Mouse (Mus musculus) embryonic facial prominence, embryonic 15.5 days (tissue): ENCODE measurements around the gene Slc12a3. TPM values are rescaled to one million over a fixed set of nuclear protein-coding genes. Genes with fewer than 3 reads are reported as not detected.
A peak's percentile ranks its signal among the peaks of the same experiment; 100 is the strongest.

ENCODE experiments used
- ATAC-seq: fragments of 200-750 bp; cut with Nextera tagmentation; 2 replicates; pipeline ENCODE4 v1.8.0; 2017; ENCODE audit warnings: low read depth, moderate TSS enrichment; ENCODE audit not compliant: insufficient number of reproducible peaks, low FRiP score, low TSS enrichment
- H3K27ac ChIP-seq: fragments of 300-500 bp; sonication (generic); replicated peaks from 2 replicates; pipeline ENCODE4 v1.5.1; 2015; ENCODE audit warnings: mild to moderate bottlenecking, inconsistent platforms
- H3K27me3 ChIP-seq: fragments of 300-500 bp; sonication (generic); 2 replicates; pipeline ENCODE4 v1.6.1; 2015; ENCODE audit warnings: inconsistent platforms
- H3K36me3 ChIP-seq: fragments of 300-500 bp; sonication (generic); 2 replicates; pipeline ENCODE4 v1.6.1; 2015; ENCODE audit warnings: mild to moderate bottlenecking, inconsistent platforms
- H3K4me1 ChIP-seq: fragments of 300-500 bp; sonication (generic); 2 replicates; pipeline ENCODE4 v1.6.1; 2015; ENCODE audit warnings: inconsistent platforms
- H3K4me2 ChIP-seq: fragments of 300-500 bp; sonication (generic); replicated peaks from 2 replicates; pipeline ENCODE4 v1.6.1; 2015; ENCODE audit warnings: mild to moderate bottlenecking, inconsistent platforms
- H3K4me3 ChIP-seq: fragments of 300-500 bp; sonication (generic); replicated peaks from 2 replicates; pipeline ENCODE4 v1.5.1; 2015; ENCODE audit warnings: mild to moderate bottlenecking, inconsistent platforms
- H3K9ac ChIP-seq: fragments of 300-500 bp; sonication (generic); 2 replicates; pipeline ENCODE4 v1.6.1; 2015; ENCODE audit warnings: inconsistent platforms
- H3K9me3 ChIP-seq: fragments of 300-500 bp; sonication (generic); replicated peaks from 2 replicates; pipeline ENCODE4 v1.6.1; 2016; ENCODE audit warnings: inconsistent platforms
- WGBS: fragments of 180-500 bp; shearing (Covaris S2); methylation state at CpG from one replicate; pipeline ENCODE4 v1.1.7; 2015; 5-methylcytosine and 5-hydroxymethylcytosine counted together
- polyA plus RNA-seq: library from polyadenylated mRNA; unstranded; fragments of >200 nt; fragmentation: Nextera tagmentation; extraction: Ambion mirVana; gene quantifications from 2 replicates; pipeline ENCODE4 v1.2.1, GENCODE M21; 2015

The Slc12a3 gene
- polyA plus RNA-seq, 1 experiment from 2014 or later, result 0.23 TPM

DNA sequence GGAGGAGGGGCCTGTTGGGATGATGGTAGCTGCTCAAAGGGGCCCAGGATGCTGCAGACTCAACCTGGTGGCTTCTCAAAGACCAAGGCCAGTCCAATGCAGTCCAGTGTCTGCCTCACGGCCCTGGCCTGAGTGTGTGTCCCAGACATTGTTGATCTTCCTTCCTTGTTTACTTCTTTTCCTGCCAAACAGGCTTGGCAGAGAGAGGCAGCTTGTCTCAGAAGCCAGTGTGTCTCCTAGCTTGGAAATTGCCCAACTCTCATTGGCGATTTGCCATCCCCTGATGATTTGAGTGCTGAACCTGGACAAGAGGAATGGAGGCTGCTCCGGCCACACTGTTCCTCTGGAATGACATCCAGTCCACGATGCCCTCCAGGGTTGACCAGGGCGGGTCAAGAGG, 29.5 kb downstream of the Slc12a3 start:
- H3K4me3 ChIP-seq, result no peak overlapping the region
- H3K36me3 ChIP-seq, result no peaks in the 10 kb centered on the region
- H3K27me3 ChIP-seq, result no peaks in the 10 kb centered on the region
- peaks cover 9% of the 10 kb centered on the region; the same call in 1 of the 2 replicates for H3K4me1 ChIP-seq
- 70% methylated on average over 5 of the region's 5 CpGs for WGBS
- no peaks in the 10 kb centered on the region for H3K9me3 ChIP-seq
- H3K27ac ChIP-seq, result no peak overlapping the region
- ATAC-seq, result no peak
- no peak overlapping the region for H3K9ac ChIP-seq
- no peak overlapping the region for H3K4me2 ChIP-seq

GRCm38 (mm10) chr8:94361774-94362431, 32.9 kb downstream of the Slc12a3 start:
- Histone ChIP-seq H3K4me2 (no peak overlapping the region), H3K4me1 (peaks cover 9% of the 10 kb centered on the region; the same call in 1 of the 2 replicates), H3K27me3 (no peaks in the 10 kb centered on the region), H3K4me3 (no peak overlapping the region), H3K9me3 (no peaks in the 10 kb centered on the region), H3K9ac (no peak overlapping the region), H3K27ac (no peak overlapping the region), H3K36me3 (no peaks in the 10 kb centered on the region)
- 78% methylated on average over 6 of the region's 6 CpGs for WGBS
- no peak for ATAC-seq

GRCm38 (mm10) chr8:94362607-94363239, 33.7 kb downstream of the Slc12a3 start:
- Histone ChIP-seq H3K27me3 (no peaks in the 10 kb centered on the region), H3K4me1 (peaks cover 9% of the 10 kb centered on the region; the same call in 1 of the 2 replicates), H3K9me3 (no peaks in the 10 kb centered on the region), H3K9ac (no peak overlapping the region), H3K27ac (peak overlapping the region; percentile 58; the same call in 1 of the 2 replicates), H3K4me3 (no peak overlapping the region), H3K36me3 (no peaks in the 10 kb centered on the region), H3K4me2 (no peak overlapping the region)
- 66% methylated on average over 7 of the region's 7 CpGs for WGBS
- ATAC-seq, result no peak

DNA sequence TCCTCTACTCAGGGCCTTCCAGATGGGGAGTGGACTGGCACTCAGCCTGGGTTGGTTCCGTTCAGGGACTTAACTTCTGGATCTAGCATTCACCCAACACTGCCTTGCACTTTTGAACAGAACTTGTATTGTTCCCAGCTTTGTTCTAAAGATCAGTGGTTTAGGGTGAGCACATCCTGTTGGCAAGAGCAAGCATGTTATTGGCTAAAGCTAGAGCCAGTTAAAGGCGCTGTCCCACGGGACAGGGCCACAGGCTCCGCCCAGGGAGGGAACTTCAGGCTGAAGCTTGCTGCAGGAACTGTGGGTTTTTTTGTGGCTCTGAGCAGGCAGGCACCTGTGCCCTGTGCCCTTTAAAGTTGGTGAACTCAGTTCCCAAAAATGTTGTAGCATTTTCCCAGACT, 34.3 kb downstream of the Slc12a3 start:
- peak overlapping the region; percentile 58; the same call in 1 of the 2 replicates for H3K27ac ChIP-seq
- peak; percentile 32; the same call in 1 of the 2 replicates for ATAC-seq

DNA sequence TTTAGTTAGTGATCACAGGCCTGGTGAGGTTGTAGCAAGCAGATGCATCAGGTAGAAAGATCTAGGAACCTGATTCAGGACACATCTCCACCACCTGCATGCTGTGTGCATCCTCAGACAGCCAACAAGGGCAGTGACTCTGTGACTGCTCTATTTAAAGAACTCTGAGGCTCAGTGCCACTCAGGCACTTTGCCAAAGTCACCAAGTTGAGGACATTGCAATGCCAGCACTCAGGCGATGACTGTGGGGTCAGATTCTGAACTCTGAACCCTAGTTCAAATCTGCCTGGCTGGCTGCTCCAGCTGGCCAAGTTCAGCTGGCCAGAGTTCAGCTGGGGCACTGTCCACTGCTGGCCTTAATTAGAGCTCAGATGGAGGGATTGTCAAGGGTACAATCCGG, 34.9 kb downstream of the Slc12a3 start:
- Histone ChIP-seq H3K9ac (no peak overlapping the region), H3K4me1 (peaks cover 2% of the 10 kb centered on the region; the same call in 1 of the 2 replicates), H3K4me2 (no peak overlapping the region), H3K4me3 (no peak overlapping the region), H3K27me3 (no peaks in the 10 kb centered on the region), H3K9me3 (no peaks in the 10 kb centered on the region), H3K27ac (no peak overlapping the region), H3K36me3 (no peaks in the 10 kb centered on the region)
- no peak for ATAC-seq
- 71% methylated on average over 2 of the region's 2 CpGs for whole genome bisulfite sequencing

More for the DNA sequence above, 34.3 kb downstream of the Slc12a3 start:
- no peak overlapping the region for H3K4me3 ChIP-seq
- WGBS, result 35% methylated on average over 4 of the region's 4 CpGs
- H3K4me1 ChIP-seq, result peaks cover 9% of the 10 kb centered on the region; the same call in 1 of the 2 replicates
- no peaks in the 10 kb centered on the region for H3K27me3 ChIP-seq
- H3K36me3 ChIP-seq, result no peaks in the 10 kb centered on the region
- no peak overlapping the region for H3K4me2 ChIP-seq
- no peak overlapping the region for H3K9ac ChIP-seq
- no peaks in the 10 kb centered on the region for H3K9me3 ChIP-seq

DNA sequence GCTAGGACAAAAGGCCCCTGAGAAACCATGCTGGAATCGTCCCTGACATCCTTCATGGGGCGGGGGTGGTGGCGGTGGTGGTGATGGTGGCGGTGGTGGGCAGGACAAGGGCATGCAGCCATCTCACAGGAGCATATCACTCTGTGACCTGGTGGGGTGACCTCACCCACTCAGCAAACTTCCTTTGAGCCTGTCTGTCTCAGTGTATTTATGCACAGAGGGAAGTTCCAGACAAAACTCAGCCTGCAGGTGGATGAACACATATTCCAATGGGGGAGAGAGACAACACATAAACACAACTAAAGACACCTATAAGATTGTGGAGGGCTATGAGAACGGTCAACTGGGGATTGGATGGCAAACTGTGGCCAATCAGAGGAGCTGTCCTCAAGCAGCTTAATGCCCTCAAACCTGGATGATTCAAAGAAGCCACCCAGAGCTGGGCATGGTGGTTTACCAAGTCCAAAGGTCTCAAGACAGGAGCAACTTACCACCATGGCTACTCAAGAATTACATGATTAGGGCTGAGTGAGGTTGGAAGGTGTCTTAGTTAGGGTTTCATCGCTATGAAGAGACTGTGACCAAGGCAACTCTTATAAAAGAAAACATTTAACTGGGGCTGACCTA, 35.8 kb downstream of the Slc12a3 start:
- Histone ChIP-seq H3K9ac (no peak overlapping the region), H3K36me3 (no peaks in the 10 kb centered on the region), H3K27me3 (no peaks in the 10 kb centered on the region), H3K9me3 (no peaks in the 10 kb centered on the region), H3K4me3 (no peak overlapping the region), H3K27ac (no peak overlapping the region), H3K4me1 (no peaks in the 10 kb centered on the region; the same call in 1 of the 2 replicates), H3K4me2 (no peak overlapping the region)
- 88% methylated on average over 6 of the region's 6 CpGs for WGBS
- no peak for ATAC-seq

DNA sequence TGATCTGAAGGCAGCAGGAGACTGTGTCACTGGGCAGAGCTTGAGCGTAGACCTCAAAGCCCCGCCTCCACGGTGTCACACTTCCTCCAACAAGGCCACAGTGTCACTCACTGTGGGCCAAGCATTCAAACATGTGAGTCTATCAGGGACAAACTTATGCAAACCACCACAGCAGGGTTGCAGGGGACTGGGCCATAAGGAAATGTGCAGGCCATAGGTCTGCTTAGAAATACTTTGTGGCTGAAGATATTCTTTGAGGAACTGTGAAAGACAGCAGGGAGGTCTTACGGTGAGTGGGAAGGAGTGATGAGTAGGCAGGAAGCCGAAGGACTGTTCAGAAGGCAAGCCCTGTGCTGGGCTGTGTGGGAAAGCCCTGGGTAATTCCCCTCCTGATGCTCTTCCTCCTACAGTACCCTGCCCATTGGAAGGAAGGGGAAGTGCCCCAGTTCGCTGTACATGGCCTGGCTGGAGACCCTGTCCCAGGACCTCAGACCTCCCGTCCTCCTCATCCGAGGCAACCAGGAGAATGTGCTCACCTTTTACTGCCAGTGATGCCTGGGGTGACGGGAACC, 36.5 kb downstream of the Slc12a3 start:
- Histone ChIP-seq H3K27ac (no peak overlapping the region), H3K9ac (no peak overlapping the region)
- WGBS, result 80% methylated on average over 9 of the region's 9 CpGs

DNA sequence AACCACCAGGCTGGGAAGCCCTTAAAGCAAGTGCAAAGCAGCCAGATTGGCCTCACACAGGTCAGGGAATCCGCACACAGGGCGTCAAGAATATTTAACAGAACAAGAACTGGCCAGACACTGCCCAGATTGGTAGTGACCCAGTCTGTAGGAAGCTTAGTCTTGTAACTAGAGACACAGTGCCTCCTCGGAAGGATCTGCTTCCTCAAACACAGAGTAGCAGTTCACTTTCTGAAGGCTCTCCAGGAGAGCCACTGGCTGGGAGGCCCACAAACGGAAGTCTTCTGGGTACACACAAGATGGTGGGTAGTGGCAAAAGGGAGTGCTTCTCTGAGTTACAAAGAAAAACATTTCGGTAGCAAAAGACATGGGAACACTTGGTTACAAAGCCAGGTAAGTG, 41.8 kb downstream of the Slc12a3 start:
- H3K27me3 ChIP-seq, result no peaks in the 10 kb centered on the region
- H3K27ac ChIP-seq, result no peak overlapping the region
- H3K36me3 ChIP-seq, result no peaks in the 10 kb centered on the region
- H3K9ac ChIP-seq, result no peak overlapping the region
- H3K4me3 ChIP-seq, result no peak overlapping the region
- no peaks in the 10 kb centered on the region for H3K4me1 ChIP-seq
- ATAC-seq, result no peak
- WGBS, result 68% methylated on average over 5 of the region's 5 CpGs
- H3K4me2 ChIP-seq, result no peak overlapping the region
- H3K9me3 ChIP-seq, result no peaks in the 10 kb centered on the region

More for the DNA sequence above, 36.5 kb downstream of the Slc12a3 start:
- Histone ChIP-seq H3K9me3 (no peaks in the 10 kb centered on the region), H3K4me3 (no peak overlapping the region), H3K27me3 (no peaks in the 10 kb centered on the region), H3K4me1 (no peaks in the 10 kb centered on the region; the same call in 1 of the 2 replicates), H3K36me3 (no peaks in the 10 kb centered on the region), H3K4me2 (no peak overlapping the region)
- ATAC-seq, result no peak

DNA sequence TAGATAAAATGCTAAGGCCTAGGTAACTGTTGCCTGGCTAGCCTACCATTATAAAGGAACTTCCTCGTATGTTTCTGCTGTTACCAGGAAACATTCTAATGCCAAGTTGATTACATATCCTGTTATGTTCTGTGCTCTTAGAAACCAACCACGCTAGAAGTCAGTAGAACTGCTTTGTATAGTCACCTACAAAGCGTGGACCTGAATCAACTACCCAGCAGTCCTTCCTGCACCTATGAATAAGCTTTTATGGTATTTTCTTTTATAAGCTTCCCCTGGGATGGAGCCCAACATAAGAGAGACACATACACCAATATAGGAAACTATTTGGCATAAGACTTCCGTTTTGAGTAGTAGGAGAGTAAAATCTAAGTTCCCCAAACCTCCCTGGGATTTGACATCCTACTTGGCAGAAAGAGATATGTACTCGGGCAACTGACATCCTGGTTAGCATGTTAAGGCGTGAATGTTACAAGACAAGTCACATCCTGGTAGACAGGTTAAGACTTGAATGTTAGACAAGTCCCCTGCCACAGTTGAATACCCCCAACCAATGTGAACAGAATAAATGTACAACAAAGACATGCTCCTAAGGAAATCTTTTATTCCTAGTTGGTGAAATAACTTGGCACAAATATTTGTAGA, 44.1 kb downstream of the Slc12a3 start:
- Histone ChIP-seq H3K9me3 (no peaks in the 10 kb centered on the region), H3K4me2 (no peak overlapping the region), H3K9ac (no peak overlapping the region), H3K27ac (no peak overlapping the region), H3K27me3 (no peaks in the 10 kb centered on the region), H3K4me1 (no peaks in the 10 kb centered on the region), H3K36me3 (no peaks in the 10 kb centered on the region), H3K4me3 (no peak overlapping the region)
- ATAC-seq, result no peak
- WGBS, result 68% methylated on average over 6 of the region's 6 CpGs

- Histone ChIP-seq H3K4me1 (no peaks in the 10 kb centered on the region), H3K36me3 (no peaks in the 10 kb centered on the region), H3K4me2 (no peak overlapping the region), H3K27me3 (no peaks in the 10 kb centered on the region), H3K9me3 (no peaks in the 10 kb centered on the region), H3K9ac (no peak overlapping the region), H3K27ac (no peak overlapping the region), H3K4me3 (no peak overlapping the region)
- no peak for ATAC-seq
- 37% methylated on average over 3 of the region's 3 CpGs for WGBS
Observed at GRCm38 (mm10) chr8:94375551-94375991, 46.6 kb downstream of the Slc12a3 start.

- no peaks in the 10 kb centered on the region for H3K9me3 ChIP-seq
- WGBS, result 75% methylated on average over 3 of the region's 3 CpGs
- no peak overlapping the region for H3K27ac ChIP-seq
- no peaks in the 10 kb centered on the region for H3K27me3 ChIP-seq
- H3K9ac ChIP-seq, result no peak overlapping the region
- no peaks in the 10 kb centered on the region for H3K4me1 ChIP-seq
- no peaks in the 10 kb centered on the region for H3K36me3 ChIP-seq
- no peak for ATAC-seq
- H3K4me3 ChIP-seq, result no peak overlapping the region
- H3K4me2 ChIP-seq, result no peak overlapping the region
Observed at GRCm38 (mm10) chr8:94376176-94376575, 47.2 kb downstream of the Slc12a3 start.
